Mouse (Mus musculus) lung, adult 2 months (tissue): ENCODE results near the gene Fez1. TPM values are rescaled to one million over a fixed set of nuclear protein-coding genes. Genes with fewer than 3 reads are reported as not detected.

Experiments
- DNase-seq: peaks from one replicate; pipeline ENCODE4 v3.0.0; 2022
- H3K4me1 ChIP-seq: fragments of 200-500 bp; 2 replicates; pipeline ENCODE4 v1.6.1; 2011; ENCODE audit warnings: low read length; ENCODE audit not compliant: control insufficient read depth, insufficient read depth
- H3K4me3 ChIP-seq: fragments of 200-500 bp; replicated peaks from 2 replicates; pipeline ENCODE3; 2011; ENCODE audit warnings: low read depth, mild to moderate bottlenecking, control low read depth, low read length; ENCODE audit errors: extremely low read depth
- CTCF ChIP-seq: fragments of 200-500 bp; IDR thresholded peaks from 2 replicates; pipeline ENCODE4 v1.5.1; 2011; ENCODE audit warnings: mild to moderate bottlenecking, low read length, control low read depth; ENCODE audit not compliant: insufficient read depth
- POLR2A ChIP-seq: fragments of 200-500 bp; IDR thresholded peaks from 2 replicates; pipeline ENCODE4 v1.6.1; 2011; ENCODE audit warnings: low read depth, mild to moderate bottlenecking, control low read depth, low read length, borderline replicate concordance; ENCODE audit errors: extremely low read depth
- WGBS: fragments of 180-500 bp; shearing (Covaris S2); methylation state at CpG from one replicate; pipeline ENCODE4 v1.1.7; 2018; 5-methylcytosine and 5-hydroxymethylcytosine counted together
- polyA plus RNA-seq: library from polyadenylated mRNA; depleted of rRNA; stranded (reverse); fragments of >200 nt; gene quantifications from 2 replicates; pipeline ENCODE4 v1.2.3, GENCODE M21; 2012; rRNA removed

Gene Fez1
- polyA plus RNA-seq, 1 experiment = 1.3 TPM

DNA sequence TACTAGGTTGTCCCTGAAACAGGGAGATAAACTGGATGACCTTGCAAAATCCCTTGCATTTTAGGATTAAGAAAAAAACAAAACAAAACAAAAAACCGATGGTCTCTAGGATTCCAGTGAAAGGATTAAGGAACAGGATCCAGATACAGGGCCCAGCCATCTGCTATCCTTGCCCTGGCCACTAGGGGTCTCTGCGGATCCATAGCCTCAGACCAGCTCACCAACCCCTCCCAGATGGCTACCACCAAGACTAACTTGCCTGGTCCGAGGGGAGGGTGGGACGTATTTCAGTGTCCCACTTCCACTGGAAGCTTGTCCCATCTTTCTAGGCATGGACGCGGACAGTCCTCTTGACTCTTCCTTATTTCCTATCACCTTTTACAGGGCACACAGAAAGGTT lies 94.7 kb downstream of the Fez1 start:
- TF ChIP-seq POLR2A (no peak), CTCF (peak; percentile 95)
- WGBS = 3% methylated on average over 6 of the region's 6 CpGs
- Histone ChIP-seq H3K4me1 (0 out of 2 replicates have a peak, but pooled peaks cover 3% of the 10 kb centered on the region), H3K4me3 (no peak overlapping the region)
- peak; percentile 67 for DNase-seq

DNA sequence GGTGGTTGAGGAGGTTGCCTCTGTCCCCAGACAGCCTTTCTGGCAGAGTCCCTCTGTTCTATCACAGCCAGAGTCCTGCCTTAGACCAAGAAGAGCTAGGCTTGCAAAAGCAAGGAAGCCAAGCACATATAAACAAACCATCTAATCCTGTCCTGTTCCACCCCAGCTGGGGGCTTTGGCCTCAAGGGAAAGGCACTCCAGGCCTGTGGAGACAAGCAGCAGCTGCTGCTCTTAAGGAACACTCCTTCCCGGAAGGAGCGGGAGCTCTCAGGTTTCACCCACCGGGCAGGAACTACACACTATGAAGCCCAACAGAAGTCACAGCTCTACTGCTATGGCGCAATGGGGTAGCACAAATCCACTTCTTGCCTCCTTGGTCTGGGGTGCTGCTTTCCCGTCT lies 95.3 kb downstream of the Fez1 start:
- TF ChIP-seq CTCF (no peak), POLR2A (0 out of 2 replicates have a peak, but pooled peaks have one; percentile 13)
- DNase-seq = peak; percentile 26
- 38% methylated on average over 5 of the region's 5 CpGs for WGBS
- H3K4me3 ChIP-seq = no peak overlapping the region
- 0 out of 2 replicates have a peak, but pooled peaks cover 3% of the 10 kb centered on the region for H3K4me1 ChIP-seq

DNA sequence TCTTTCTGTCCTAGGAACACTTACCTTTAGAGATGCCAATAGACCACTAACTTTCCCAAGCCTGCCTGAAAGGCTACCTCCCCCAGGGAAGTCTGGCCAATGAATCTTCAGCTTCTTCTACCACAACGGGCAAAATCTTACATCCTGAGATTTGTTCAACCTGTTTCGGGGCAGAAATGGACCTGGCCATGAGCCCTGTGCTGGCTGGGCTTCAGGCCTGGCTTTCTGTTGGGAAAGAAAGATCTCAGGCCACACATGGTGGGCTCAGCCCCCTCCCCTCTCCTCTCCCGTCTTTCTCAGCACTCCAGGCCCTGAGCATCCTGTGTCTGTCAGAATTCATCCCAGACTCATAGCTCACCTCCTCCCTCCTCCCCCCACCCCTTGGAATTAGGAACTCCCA lies 96.9 kb downstream of the Fez1 start:
- DNase-seq = no peak
- TF ChIP-seq CTCF = no peak
- TF ChIP-seq POLR2A = no peak
- no peak overlapping the region for H3K4me3 ChIP-seq
- 0 out of 2 replicates have a peak, but pooled peaks cover 3% of the 10 kb centered on the region for H3K4me1 ChIP-seq
- WGBS = 48% methylated on average over 3 of the region's 3 CpGs

DNA sequence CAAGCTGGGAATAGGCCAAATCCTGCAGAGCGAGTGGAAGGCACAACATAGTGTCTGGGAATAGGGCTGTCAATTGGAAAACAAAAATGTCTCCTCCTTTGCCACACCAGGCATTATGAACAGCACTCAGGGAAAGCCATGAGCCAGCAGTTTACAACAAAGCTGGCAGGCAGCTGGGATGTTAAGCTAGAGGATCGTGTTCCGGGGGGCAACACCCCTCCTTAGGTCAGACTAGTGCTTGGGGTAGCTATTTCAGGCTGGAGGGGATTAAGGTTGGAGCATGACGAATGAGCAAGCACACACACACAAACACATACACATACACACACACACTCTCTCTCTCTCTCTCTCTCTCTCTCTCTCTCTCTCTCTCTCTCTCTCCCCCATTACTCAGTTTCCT lies 97.8 kb downstream of the Fez1 start:
- Histone ChIP-seq H3K4me3 (no peak overlapping the region), H3K4me1 (0 out of 2 replicates have a peak, but pooled peaks cover 3% of the 10 kb centered on the region)
- WGBS = 51% methylated on average over 4 of the region's 4 CpGs
- TF ChIP-seq CTCF (no peak), POLR2A (no peak)
- DNase-seq = no peak

DNA sequence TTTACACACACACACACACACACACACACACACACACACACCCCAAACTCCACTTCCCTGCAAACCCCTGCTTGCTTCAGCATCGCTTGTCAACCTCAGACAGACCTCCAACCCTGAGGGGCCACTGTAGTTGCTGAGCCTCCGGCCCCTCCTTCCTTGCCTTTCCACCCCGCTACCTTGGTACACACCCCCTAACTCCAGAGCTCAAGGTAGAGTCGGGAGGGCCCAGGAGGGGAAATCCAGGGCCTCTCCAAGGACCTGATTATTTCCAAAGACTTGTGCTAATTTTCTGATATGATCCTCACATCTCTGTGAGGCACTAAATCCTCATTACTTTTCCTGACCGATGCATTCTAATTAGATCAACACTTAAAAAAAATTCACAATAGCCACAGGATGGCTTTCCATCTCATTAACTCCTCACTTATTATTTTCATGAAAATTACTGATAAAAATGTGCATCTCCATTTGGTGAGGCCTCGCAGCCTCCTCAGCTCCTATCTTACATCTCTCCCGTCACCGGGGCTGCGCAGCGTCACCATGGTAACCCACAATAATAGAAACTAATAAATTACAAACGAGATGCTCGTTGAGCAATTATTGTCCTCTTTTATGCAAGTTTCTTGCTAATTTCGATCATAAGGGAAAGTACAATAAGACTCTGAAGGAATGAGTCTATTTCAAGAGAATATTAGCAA lies 100.2 kb downstream of the Fez1 start:
- Histone ChIP-seq H3K4me1 (no peaks in the 10 kb centered on the region), H3K4me3 (no peak overlapping the region)
- no peak for TF ChIP-seq POLR2A
- TF ChIP-seq CTCF = no peak
- WGBS = 75% methylated on average over 13 of the region's 13 CpGs
- DNase-seq = no peak

DNA sequence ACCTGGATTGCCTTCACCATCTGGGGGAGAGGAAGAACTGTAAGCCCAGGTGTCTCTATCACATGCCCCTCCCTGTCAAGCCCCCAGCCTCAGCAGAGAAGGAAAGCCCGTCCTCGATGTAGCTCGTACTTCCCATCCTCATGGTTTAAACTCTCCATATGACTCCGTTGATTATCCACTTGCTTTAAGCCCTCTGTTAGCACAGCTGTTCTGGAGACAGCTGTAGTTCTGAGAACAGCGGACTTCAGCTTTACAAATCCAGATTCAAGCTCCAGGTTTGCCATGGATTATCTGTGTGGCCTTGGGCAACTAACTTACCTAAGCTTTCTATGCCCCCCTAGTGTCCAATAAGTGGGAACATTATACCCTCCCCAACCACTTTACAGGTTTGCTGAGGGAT lies 102.1 kb downstream of the Fez1 start:
- no peaks in the 10 kb centered on the region for H3K4me1 ChIP-seq
- no peak overlapping the region for H3K4me3 ChIP-seq
- TF ChIP-seq CTCF (no peak), POLR2A (no peak)
- 70% methylated on average over 5 of the region's 5 CpGs for WGBS
- DNase-seq = no peak

Other genes with a start within 250 kb of the Fez1 start
- gene Gm17689, start 239.2 kb upstream of the Fez1 start, polyA plus RNA-seq = not detected in 2 replicates
- gene A630095E13Rik, start 178.5 kb upstream of the Fez1 start, polyA plus RNA-seq = not detected in 2 replicates
- not detected in 2 replicates for gene Acrv1, start 128.6 kb upstream of the Fez1 start, polyA plus RNA-seq
- 0.18 and 0.66 TPM in 2 replicates for gene Chek1, start 94.8 kb upstream of the Fez1 start, polyA plus RNA-seq
- 161 and 254 TPM in 2 replicates for gene Stt3a, start 54.2 kb upstream of the Fez1 start, polyA plus RNA-seq
- 56.4 and 88.9 TPM in 2 replicates for gene Ei24, start 24.5 kb upstream of the Fez1 start, polyA plus RNA-seq